Mouse (Mus musculus) liver, embryonic 16.5 days (tissue): ENCODE data around the gene Olfr920. TPM values are rescaled to one million over a fixed set of nuclear protein-coding genes. Genes with fewer than 3 reads are reported as not detected.

Source experiments
- ATAC-seq: fragments of 200-750 bp; cut with Nextera tagmentation; 2 replicates; pipeline ENCODE4 v1.8.0; 2017; ENCODE audit warnings: low read depth, mild to moderate bottlenecking, moderate number of reproducible peaks, moderate library complexity
- H3K27ac ChIP-seq: fragments of 300-500 bp; sonication (generic); 2 replicates; pipeline ENCODE4 v1.5.1; 2014; ENCODE audit warnings: mild to moderate bottlenecking, low read length
- H3K27me3 ChIP-seq: fragments of 300-500 bp; sonication (generic); 2 replicates; pipeline ENCODE4 v1.6.1; 2014; ENCODE audit warnings: low read depth, low read length, mixed read lengths; ENCODE audit not compliant: control insufficient read depth, insufficient read depth
- H3K36me3 ChIP-seq: fragments of 300-500 bp; sonication (generic); 2 replicates; pipeline ENCODE4 v1.6.1; 2014; ENCODE audit warnings: mild to moderate bottlenecking; ENCODE audit not compliant: control insufficient read depth, insufficient read depth
- H3K4me1 ChIP-seq: fragments of 300-500 bp; sonication (generic); 2 replicates; pipeline ENCODE4 v1.6.1; 2014; ENCODE audit warnings: low read depth, low read length, mixed read lengths; ENCODE audit not compliant: control insufficient read depth
- H3K4me2 ChIP-seq: fragments of 300-500 bp; sonication (generic); 2 replicates; pipeline ENCODE4 v1.6.1; 2014; ENCODE audit warnings: low read depth, low read length, mixed read lengths
- H3K4me3 ChIP-seq: fragments of 300-500 bp; sonication (generic); 2 replicates; pipeline ENCODE4 v1.5.1; 2014; ENCODE audit warnings: low read depth, mild to moderate bottlenecking, low read length
- H3K9ac ChIP-seq: fragments of 300-500 bp; sonication (generic); 2 replicates; pipeline ENCODE4 v1.6.1; 2014; ENCODE audit warnings: low read depth, low read length
- H3K9me3 ChIP-seq: fragments of 300-500 bp; sonication (generic); replicated peaks from 2 replicates; pipeline ENCODE4 v1.6.1; 2016; ENCODE audit warnings: low read length; ENCODE audit not compliant: control insufficient read depth
- WGBS: fragments of 180-500 bp; shearing (Covaris S2); extraction: QIAGEN DNeasy Blood & Tissue Kit; methylation state at CpG from one replicate; pipeline ENCODE4 v1.1.7; 2014; ENCODE audit not compliant: insufficient replicate concordance; 5-methylcytosine and 5-hydroxymethylcytosine counted together
- polyA plus RNA-seq: library from polyadenylated mRNA; unstranded; fragments of >200 nt; fragmentation: Nextera tagmentation; extraction: Ambion mirVana; gene quantifications from 2 replicates; pipeline ENCODE4 v1.2.1, GENCODE M21; 2015

The Olfr920 gene
- polyA plus RNA-seq, result not detected in 2 replicates

GRCm38 (mm10) chr9:38751999-38752398, at the start of gene Olfr920:
TSS of gene Olfr920 (plus strand) at chr9:38752299.
- WGBS, result 60% methylated on average over 1 of the region's 1 CpGs
- H3K4me1 ChIP-seq, result no peaks in the 10 kb centered on the region
- ATAC-seq, result no peak
- no peaks in the 10 kb centered on the region for H3K9me3 ChIP-seq
- no peak within 1 kb of the TSS for H3K27ac ChIP-seq
- H3K27me3 ChIP-seq, result no peaks in the 10 kb centered on the region
- no peaks in the 10 kb centered on the region for H3K36me3 ChIP-seq
- no peak within 1 kb of the TSS for H3K4me2 ChIP-seq
- no peak within 1 kb of the TSS for H3K9ac ChIP-seq
- H3K4me3 ChIP-seq, result no peak within 1 kb of the TSS

GRCm38 (mm10) chr9:38718102-38718501, 34.0 kb upstream of the Olfr920 start, which contains the start of gene Vwa5a:
TSS of gene Vwa5a (plus strand) at chr9:38718268.
- 0% methylated on average over 4 of the region's 4 CpGs for WGBS
- Histone ChIP-seq H3K4me1 (peaks cover 8% of the 10 kb centered on the region), H3K4me3 (peak within 1 kb of the TSS; percentile 70), H3K27me3 (no peaks in the 10 kb centered on the region), H3K9me3 (no peaks in the 10 kb centered on the region), H3K27ac (peak within 1 kb of the TSS; percentile 71), H3K9ac (peak within 1 kb of the TSS; percentile 56), H3K36me3 (no peaks in the 10 kb centered on the region), H3K4me2 (peak within 1 kb of the TSS; percentile 51)
- ATAC-seq, result peak; percentile 72

- Histone ChIP-seq H3K27me3 (no peaks in the 10 kb centered on the region), H3K27ac (peak overlapping the region; percentile 65), H3K4me3 (peak overlapping the region; percentile 70), H3K4me2 (peak overlapping the region; percentile 51), H3K9ac (peak overlapping the region; percentile 4), H3K9me3 (no peaks in the 10 kb centered on the region), H3K4me1 (peaks cover 8% of the 10 kb centered on the region), H3K36me3 (no peaks in the 10 kb centered on the region)
- WGBS, result 3% methylated on average over 3 of the region's 3 CpGs
- ATAC-seq, result peak; percentile 89
Observed at GRCm38 (mm10) chr9:38718927-38719441, 33.1 kb upstream of the Olfr920 start.

- Histone ChIP-seq H3K27me3 (no peaks in the 10 kb centered on the region), H3K36me3 (peaks cover 3% of the 10 kb centered on the region; the same call in 1 of the 2 replicates), H3K9ac (no peak overlapping the region), H3K9me3 (no peaks in the 10 kb centered on the region), H3K27ac (no peak overlapping the region), H3K4me1 (peaks cover 6% of the 10 kb centered on the region), H3K4me2 (no peak overlapping the region), H3K4me3 (no peak overlapping the region)
- ATAC-seq, result no peak
- WGBS, result 74% methylated on average over 1 of the region's 1 CpGs
Observed at GRCm38 (mm10) chr9:38724044-38724443, 28.1 kb upstream of the Olfr920 start.

GRCm38 (mm10) chr9:38728218-38728617, 23.9 kb upstream of the Olfr920 start:
- no peak overlapping the region for H3K27ac ChIP-seq
- 54% methylated on average over 3 of the region's 3 CpGs for WGBS
- H3K4me2 ChIP-seq, result no peak overlapping the region
- no peaks in the 10 kb centered on the region for H3K4me1 ChIP-seq
- no peak overlapping the region for H3K9ac ChIP-seq
- ATAC-seq, result no peak
- H3K9me3 ChIP-seq, result no peaks in the 10 kb centered on the region
- H3K36me3 ChIP-seq, result peaks cover 3% of the 10 kb centered on the region; the same call in 1 of the 2 replicates
- H3K27me3 ChIP-seq, result no peaks in the 10 kb centered on the region
- no peak overlapping the region for H3K4me3 ChIP-seq

GRCm38 (mm10) chr9:38741408-38741807, 10.7 kb upstream of the Olfr920 start:
- no peak overlapping the region for H3K4me3 ChIP-seq
- H3K9ac ChIP-seq, result no peak overlapping the region
- H3K27me3 ChIP-seq, result no peaks in the 10 kb centered on the region
- no peak overlapping the region for H3K4me2 ChIP-seq
- H3K4me1 ChIP-seq, result no peaks in the 10 kb centered on the region; the same call in 1 of the 2 replicates
- H3K36me3 ChIP-seq, result no peaks in the 10 kb centered on the region; the same call in 1 of the 2 replicates
- WGBS, result 41% methylated on average over 1 of the region's 1 CpGs
- no peaks in the 10 kb centered on the region for H3K9me3 ChIP-seq
- no peak for ATAC-seq
- no peak overlapping the region for H3K27ac ChIP-seq

GRCm38 (mm10) chr9:38744619-38745315, 7.3 kb upstream of the Olfr920 start:
- Histone ChIP-seq H3K27me3 (no peaks in the 10 kb centered on the region), H3K36me3 (no peaks in the 10 kb centered on the region), H3K9ac (no peak overlapping the region), H3K4me1 (no peaks in the 10 kb centered on the region; the same call in 1 of the 2 replicates), H3K27ac (peak overlapping the region; percentile 55), H3K4me3 (no peak overlapping the region), H3K9me3 (no peaks in the 10 kb centered on the region), H3K4me2 (no peak overlapping the region)
- 41% methylated on average over 4 of the region's 4 CpGs for WGBS
- ATAC-seq, result peak; percentile 96

GRCm38 (mm10) chr9:38772768-38773167, 20.7 kb downstream of the Olfr920 start, which contains the start of gene Olfr921:
TSS of gene Olfr921 (plus strand) at chr9:38773068.
- Histone ChIP-seq H3K9ac (no peak within 1 kb of the TSS), H3K4me3 (no peak within 1 kb of the TSS), H3K36me3 (no peaks in the 10 kb centered on the region), H3K27me3 (no peaks in the 10 kb centered on the region), H3K27ac (no peak within 1 kb of the TSS), H3K4me2 (no peak within 1 kb of the TSS), H3K4me1 (no peaks in the 10 kb centered on the region), H3K9me3 (no peaks in the 10 kb centered on the region)
- no peak for ATAC-seq

GRCm38 (mm10) chr9:38792689-38793088, 40.6 kb downstream of the Olfr920 start:
- Histone ChIP-seq H3K9ac (no peak overlapping the region), H3K27me3 (no peaks in the 10 kb centered on the region), H3K27ac (no peak overlapping the region), H3K4me1 (no peaks in the 10 kb centered on the region), H3K9me3 (no peaks in the 10 kb centered on the region), H3K4me2 (no peak overlapping the region), H3K36me3 (no peaks in the 10 kb centered on the region), H3K4me3 (no peak overlapping the region)
- 47% methylated on average over 2 of the region's 2 CpGs for WGBS
- ATAC-seq, result no peak
